Mouse (Mus musculus): ENCODE results near the gene Fermt1. TPM values are rescaled to one million over a fixed set of nuclear protein-coding genes. Genes with fewer than 3 reads are reported as not detected.

Fermt1 gene
- 0.04 TPM in 1 of 2 replicates, not detected in the other for polyA plus RNA-seq (2015; fragmentation: Nextera tagmentation; extraction: Ambion mirVana)

- Histone ChIP-seq H3K36me3 (no peaks in the 10 kb centered on the region), H3K4me3 (peak within 1 kb of the TSS; percentile 37), H3K9ac (0 out of 2 replicates have a peak within 1 kb of the TSS, but pooled peaks have one; percentile 17), H3K27me3 (peaks cover 46% of the 10 kb centered on the region), H3K4me1 (replicated peaks) (peaks cover 14% of the 10 kb centered on the region), H3K27ac (replicated peaks) (no peak within 1 kb of the TSS), H3K9me3 (no peaks in the 10 kb centered on the region), H3K4me2 (peak within 1 kb of the TSS; percentile 69)
- 4% methylated on average over 37 of the region's 37 CpGs for WGBS
- peak; percentile 74; the same call in 1 of the 2 replicates for ATAC-seq (ENCODE audit: low FRiP score, low read depth)
These were observed at the start of gene Fermt1 for GRCm38 (mm10) chr2:132945326-132946207. Gene Fermt1 (minus strand): TSS chr2:132945906.

GRCm38 (mm10) chr2:132992659-132993531 lies 47.2 kb upstream of the Fermt1 start:
- Histone ChIP-seq H3K36me3 (no peaks in the 10 kb centered on the region), H3K27me3 (no peaks in the 10 kb centered on the region), H3K9ac (no peak overlapping the region), H3K9me3 (no peaks in the 10 kb centered on the region), H3K4me3 (no peak overlapping the region), H3K4me1 (replicated peaks) (no peaks in the 10 kb centered on the region), H3K27ac (replicated peaks) (no peak overlapping the region), H3K4me2 (no peak overlapping the region)
- WGBS = 73% methylated on average over 9 of the region's 9 CpGs
- ATAC-seq (ENCODE audit: low FRiP score, low read depth) = no peak

- H3K4me2 ChIP-seq = no peak overlapping the region
- no peak overlapping the region for H3K9ac ChIP-seq
- H3K36me3 ChIP-seq = no peaks in the 10 kb centered on the region
- H3K27ac ChIP-seq (replicated peaks) = no peak overlapping the region
- H3K9me3 ChIP-seq = no peaks in the 10 kb centered on the region
- no peak overlapping the region for H3K4me3 ChIP-seq
- ATAC-seq (ENCODE audit: low FRiP score, low read depth) = 0 out of 2 replicates have a peak, but pooled peaks have one; percentile 23
- no peaks in the 10 kb centered on the region for H3K27me3 ChIP-seq
- WGBS = 60% methylated on average over 11 of the region's 11 CpGs
- H3K4me1 ChIP-seq (replicated peaks) = no peaks in the 10 kb centered on the region
These were observed 44.3 kb upstream of the Fermt1 start for GRCm38 (mm10) chr2:132989778-132990564.

GRCm38 (mm10) chr2:132973346-132973745 lies 27.6 kb upstream of the Fermt1 start:
- Histone ChIP-seq H3K9me3 (no peaks in the 10 kb centered on the region), H3K4me1 (replicated peaks) (no peaks in the 10 kb centered on the region), H3K27me3 (no peaks in the 10 kb centered on the region), H3K27ac (replicated peaks) (no peak overlapping the region), H3K9ac (no peak overlapping the region), H3K36me3 (no peaks in the 10 kb centered on the region), H3K4me2 (no peak overlapping the region), H3K4me3 (no peak overlapping the region)
- ATAC-seq (ENCODE audit: low FRiP score, low read depth) = no peak
- WGBS = 87% methylated on average over 2 of the region's 2 CpGs

GRCm38 (mm10) chr2:132970772-132971173 lies 25.1 kb upstream of the Fermt1 start:
- H3K27me3 ChIP-seq = no peaks in the 10 kb centered on the region
- 32% methylated on average over 4 of the region's 4 CpGs for whole genome bisulfite sequencing
- H3K27ac ChIP-seq (replicated peaks) = no peak overlapping the region
- no peaks in the 10 kb centered on the region for H3K9me3 ChIP-seq
- no peak overlapping the region for H3K4me3 ChIP-seq
- ATAC-seq (ENCODE audit: low FRiP score, low read depth) = peak; percentile 38; the same call in 1 of the 2 replicates
- H3K9ac ChIP-seq = no peak overlapping the region
- no peaks in the 10 kb centered on the region for H3K36me3 ChIP-seq
- H3K4me2 ChIP-seq = no peak overlapping the region
- no peaks in the 10 kb centered on the region for H3K4me1 ChIP-seq (replicated peaks)

GRCm38 (mm10) chr2:132957786-132958185 lies 12.1 kb upstream of the Fermt1 start:
- Histone ChIP-seq H3K4me1 (replicated peaks) (no peaks in the 10 kb centered on the region), H3K9ac (no peak overlapping the region), H3K4me3 (no peak overlapping the region), H3K9me3 (no peaks in the 10 kb centered on the region), H3K27me3 (no peaks in the 10 kb centered on the region), H3K27ac (replicated peaks) (no peak overlapping the region), H3K36me3 (no peaks in the 10 kb centered on the region), H3K4me2 (no peak overlapping the region)
- WGBS = 67% methylated on average over 1 of the region's 1 CpGs
- no peak for ATAC-seq (ENCODE audit: low FRiP score, low read depth)

GRCm38 (mm10) chr2:132952197-132952596 lies 6.5 kb upstream of the Fermt1 start:
- no peaks in the 10 kb centered on the region for H3K36me3 ChIP-seq
- no peaks in the 10 kb centered on the region for H3K4me1 ChIP-seq (replicated peaks)
- no peak overlapping the region for H3K27ac ChIP-seq (replicated peaks)
- H3K4me2 ChIP-seq = no peak overlapping the region
- no peak for ATAC-seq (ENCODE audit: low FRiP score, low read depth)
- whole genome bisulfite sequencing = 4% methylated on average over 8 of the region's 8 CpGs
- no peak overlapping the region for H3K4me3 ChIP-seq
- no peaks in the 10 kb centered on the region for H3K9me3 ChIP-seq
- H3K27me3 ChIP-seq = peaks cover 7% of the 10 kb centered on the region
- no peak overlapping the region for H3K9ac ChIP-seq

GRCm38 (mm10) chr2:132948174-132948573 lies 2.5 kb upstream of the Fermt1 start:
- no peak for ATAC-seq (ENCODE audit: low FRiP score, low read depth)
- no peak overlapping the region for H3K27ac ChIP-seq (replicated peaks)
- 88% methylated on average over 7 of the region's 7 CpGs for WGBS
- no peak overlapping the region for H3K4me3 ChIP-seq
- no peaks in the 10 kb centered on the region for H3K36me3 ChIP-seq
- H3K9ac ChIP-seq = no peak overlapping the region
- H3K9me3 ChIP-seq = no peaks in the 10 kb centered on the region
- peaks cover 41% of the 10 kb centered on the region for H3K27me3 ChIP-seq
- H3K4me2 ChIP-seq = no peak overlapping the region
- H3K4me1 ChIP-seq (replicated peaks) = peaks cover 14% of the 10 kb centered on the region

GRCm38 (mm10) chr2:132946976-132947375 lies 1.3 kb upstream of the Fermt1 start:
- Histone ChIP-seq H3K27ac (replicated peaks) (no peak overlapping the region), H3K9me3 (no peaks in the 10 kb centered on the region), H3K27me3 (peaks cover 46% of the 10 kb centered on the region), H3K9ac (no peak overlapping the region), H3K4me1 (replicated peaks) (peaks cover 14% of the 10 kb centered on the region), H3K4me2 (no peak overlapping the region), H3K4me3 (no peak overlapping the region), H3K36me3 (no peaks in the 10 kb centered on the region)
- no peak for ATAC-seq (ENCODE audit: low FRiP score, low read depth)
- WGBS = 83% methylated on average over 6 of the region's 6 CpGs

- Histone ChIP-seq H3K9ac (no peak overlapping the region), H3K27ac (replicated peaks) (no peak overlapping the region), H3K36me3 (no peaks in the 10 kb centered on the region), H3K9me3 (no peaks in the 10 kb centered on the region), H3K4me3 (peak overlapping the region; percentile 37), H3K4me2 (peak overlapping the region; percentile 69), H3K27me3 (peaks cover 46% of the 10 kb centered on the region), H3K4me1 (replicated peaks) (peaks cover 14% of the 10 kb centered on the region)
- no peak for ATAC-seq (ENCODE audit: low FRiP score, low read depth)
- WGBS = 7% methylated on average over 24 of the region's 24 CpGs
These were observed 888 bp downstream of the Fermt1 start for GRCm38 (mm10) chr2:132944711-132945325.

- ATAC-seq (ENCODE audit: low FRiP score, low read depth) = no peak
- H3K4me2 ChIP-seq = no peak overlapping the region
- peaks cover 46% of the 10 kb centered on the region for H3K27me3 ChIP-seq
- 32% methylated on average over 13 of the region's 13 CpGs for WGBS
- H3K9me3 ChIP-seq = no peaks in the 10 kb centered on the region
- no peak overlapping the region for H3K27ac ChIP-seq (replicated peaks)
- H3K9ac ChIP-seq = no peak overlapping the region
- H3K4me1 ChIP-seq (replicated peaks) = peaks cover 14% of the 10 kb centered on the region
- no peaks in the 10 kb centered on the region for H3K36me3 ChIP-seq
- no peak overlapping the region for H3K4me3 ChIP-seq
These were observed 1.7 kb downstream of the Fermt1 start for GRCm38 (mm10) chr2:132943997-132944396.
